ENCODE assay signal across 27 mouse cellular contexts in the genomic region with DNA sequence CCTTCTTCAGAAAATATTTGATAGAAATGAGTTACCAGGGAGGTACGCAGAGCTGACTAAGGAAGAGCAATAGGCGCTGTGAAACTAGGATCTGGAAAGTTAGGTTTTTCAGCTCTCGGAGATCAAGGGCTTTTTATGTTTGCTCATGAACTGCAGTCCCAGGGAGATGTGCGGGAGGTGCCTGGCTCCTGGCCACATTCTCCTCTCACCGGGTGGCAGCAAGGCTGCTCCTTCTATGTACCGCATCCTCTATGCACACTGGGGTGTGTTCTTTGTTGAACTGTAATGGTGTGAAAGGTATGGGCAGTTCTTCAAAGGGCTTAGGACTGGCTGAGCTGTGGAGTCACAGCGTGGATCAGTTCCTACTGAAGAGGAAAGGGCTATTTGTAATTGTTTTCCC.
DNase-seq lines count a peak whose midpoint lies in the region; ATAC-seq and TF ChIP-seq lines count a peak whose summit lies in the region.
"Had no signal": no experiment of that assay in that cellular context is flagged by ENCODE, and none has a peak within 500 bp of the region (broad histone marks: within the 10 kb centered on the region; RNA-seq: fewer than 3 reads in every experiment).

No protein-coding gene starts in this region.

- TF ChIP-seq CTCF in forebrain, postnatal 0 days (IDR thresholded peaks at IDR 0.05; ENCODE audit: low read depth): no peak

- no peaks in the 10 kb centered on the region for H3K4me1 ChIP-seq in embryonic facial prominence, embryonic 14.5 days (ENCODE audit: control insufficient read depth, insufficient read depth, low read length)
- no peaks in the 10 kb centered on the region for H3K4me1 ChIP-seq in embryonic facial prominence, embryonic 10.5 days
- peaks cover 21% of the 10 kb centered on the region for H3K4me1 ChIP-seq in lung, embryonic 15.5 days
- no peaks in the 10 kb centered on the region for H3K4me1 ChIP-seq in forebrain, postnatal 0 days (ENCODE audit: insufficient read depth)
- H3K4me1 ChIP-seq: forebrain, embryonic 13.5 days; hindbrain, embryonic 13.5 days; limb, embryonic 15.5 days; liver, embryonic 15.5 days; stomach, embryonic 15.5 days had no signal

- H3K27me3 ChIP-seq in embryonic facial prominence, embryonic 14.5 days (replicated peaks; ENCODE audit: control insufficient read depth, insufficient read depth, low read length): no peaks in the 10 kb centered on the region
- H3K27me3 ChIP-seq in embryonic facial prominence, embryonic 10.5 days (replicated peaks; ENCODE audit: low read depth, poor library complexity, severe bottlenecking): no peaks in the 10 kb centered on the region
- H3K27me3 ChIP-seq in lung, embryonic 15.5 days: peaks cover 5% of the 10 kb centered on the region; the same call in 1 of the 2 replicates
- no peaks in the 10 kb centered on the region for H3K27me3 ChIP-seq in forebrain, postnatal 0 days (ENCODE audit: insufficient read depth, low read length)
- H3K27me3 ChIP-seq: forebrain, embryonic 13.5 days; heart, embryonic 12.5 days; limb, embryonic 15.5 days; liver, embryonic 15.5 days; stomach, embryonic 15.5 days had no signal

- no peak overlapping the region for H3K4me2 ChIP-seq in embryonic facial prominence, embryonic 14.5 days (ENCODE audit: low read depth, low read length)
- no peak overlapping the region for H3K4me2 ChIP-seq in lung, embryonic 15.5 days
- H3K4me2 ChIP-seq in forebrain, postnatal 0 days (ENCODE audit: low read depth): no peak overlapping the region
- H3K4me2 ChIP-seq: forebrain, embryonic 13.5 days; heart, embryonic 12.5 days; hindbrain, embryonic 13.5 days; limb, embryonic 15.5 days; liver, embryonic 15.5 days; stomach, embryonic 15.5 days had no signal

- peak; percentile 51 for DNase-seq in embryonic facial prominence, embryonic 14.5 days (ENCODE audit: low spot score)
- no peak for DNase-seq in embryonic facial prominence, embryonic 10.5 days (ENCODE audit: low spot score)
- no peak for DNase-seq in lung, adult 18-20 months
- DNase-seq in urinary bladder, postnatal 14 days (ENCODE audit: low spot score): peak; percentile 30
- DNase-seq in urinary bladder, postnatal 4 days (ENCODE audit: low spot score in 2 of 2): no peak
- peak; percentile 4 for DNase-seq in telencephalon, adult 2 months (ENCODE audit: low read depth, low spot score)
- no peak for DNase-seq in forebrain, postnatal 0 days
- DNase-seq: adrenal gland, postnatal 36 days; cerebellum, adult 11-12 months; cerebellum, postnatal 10 days; gastrocnemius, postnatal 14 days; heart, adult 18-20 months; heart, postnatal 10 days; kidney, adult 2 months; kidney, postnatal 10 days; left cerebral cortex, postnatal 4 days; thymus, postnatal 14 days had no signal

- H3K36me3 ChIP-seq in embryonic facial prominence, embryonic 14.5 days (ENCODE audit: control insufficient read depth, insufficient read depth, low read length): no peaks in the 10 kb centered on the region
- no peaks in the 10 kb centered on the region for H3K36me3 ChIP-seq in embryonic facial prominence, embryonic 10.5 days (replicated peaks)
- no peaks in the 10 kb centered on the region for H3K36me3 ChIP-seq in lung, embryonic 15.5 days
- H3K36me3 ChIP-seq in forebrain, postnatal 0 days (ENCODE audit: insufficient read depth): no peaks in the 10 kb centered on the region
- H3K36me3 ChIP-seq: heart, embryonic 12.5 days; hindbrain, embryonic 13.5 days; limb, embryonic 15.5 days; liver, embryonic 15.5 days; stomach, embryonic 15.5 days had no signal

- 31% methylated on average over 7 of the region's 7 CpGs for WGBS in embryonic facial prominence, embryonic 14.5 days
- WGBS in embryonic facial prominence, embryonic 10.5 days: 50% methylated on average over 7 of the region's 7 CpGs
- WGBS in lung, embryonic 15.5 days: 35% methylated on average over 7 of the region's 7 CpGs
- 35% methylated on average over 7 of the region's 7 CpGs for WGBS in forebrain, postnatal 0 days

- H3K9ac ChIP-seq in embryonic facial prominence, embryonic 14.5 days (ENCODE audit: low read depth, low read length): no peak overlapping the region
- no peak overlapping the region for H3K9ac ChIP-seq in lung, embryonic 15.5 days
- H3K9ac ChIP-seq in forebrain, postnatal 0 days: no peak overlapping the region
- H3K9ac ChIP-seq: forebrain, embryonic 13.5 days; heart, embryonic 12.5 days; hindbrain, embryonic 13.5 days; limb, embryonic 15.5 days; liver, embryonic 15.5 days; stomach, embryonic 15.5 days had no signal

- no peaks in the 10 kb centered on the region for H3K9me3 ChIP-seq in embryonic facial prominence, embryonic 14.5 days (ENCODE audit: control insufficient read depth, low read length)
- no peaks in the 10 kb centered on the region for H3K9me3 ChIP-seq in embryonic facial prominence, embryonic 10.5 days
- H3K9me3 ChIP-seq in lung, embryonic 15.5 days: no peaks in the 10 kb centered on the region
- H3K9me3 ChIP-seq in forebrain, postnatal 0 days (ENCODE audit: low read length): no peaks in the 10 kb centered on the region
- H3K9me3 ChIP-seq: forebrain, embryonic 13.5 days; limb, embryonic 15.5 days; liver, embryonic 15.5 days; stomach, embryonic 15.5 days had no signal

- no peak overlapping the region for H3K4me3 ChIP-seq in embryonic facial prominence, embryonic 14.5 days (ENCODE audit: low read depth, low read length)
- no peak overlapping the region for H3K4me3 ChIP-seq in embryonic facial prominence, embryonic 10.5 days
- H3K4me3 ChIP-seq in lung, embryonic 15.5 days: no peak overlapping the region
- no peak overlapping the region for H3K4me3 ChIP-seq in forebrain, postnatal 0 days (ENCODE audit: low read depth, low read length)
- H3K4me3 ChIP-seq: erythroblast, embryonic 14.5 days; forebrain, embryonic 13.5 days; heart, embryonic 12.5 days; hindbrain, embryonic 13.5 days; limb, embryonic 15.5 days; liver, embryonic 15.5 days; stomach, embryonic 15.5 days had no signal

- no peak for ATAC-seq in embryonic facial prominence, embryonic 14.5 days (ENCODE audit: low read depth)
- no peak for ATAC-seq in lung, embryonic 15.5 days (ENCODE audit: borderline replicate concordance, extremely low read depth, low FRiP score, low TSS enrichment)
- ATAC-seq in forebrain, postnatal 0 days: no peak
- ATAC-seq: forebrain, embryonic 13.5 days; midbrain, embryonic 16.5 days had no signal

- H3K27ac ChIP-seq in embryonic facial prominence, embryonic 14.5 days (replicated peaks; ENCODE audit: low read depth, low read length): no peak overlapping the region
- no peak overlapping the region for H3K27ac ChIP-seq in embryonic facial prominence, embryonic 10.5 days (replicated peaks)
- peak overlapping the region; percentile 2 for H3K27ac ChIP-seq in lung, embryonic 15.5 days
- no peak overlapping the region for H3K27ac ChIP-seq in forebrain, postnatal 0 days (ENCODE audit: low read depth, low read length)
- H3K27ac ChIP-seq: forebrain, embryonic 13.5 days; limb, embryonic 15.5 days; liver, embryonic 15.5 days; macrophage had no signal

Comparison
In these comparisons a context has a peak if more than half of its experiments do, and no peak if none do; other contexts are left out.
1. DNase-seq: peak in embryonic facial prominence, embryonic 14.5 days (single experiment), urinary bladder, postnatal 14 days (single experiment) and telencephalon, adult 2 months (single experiment); none in embryonic facial prominence, embryonic 10.5 days (single experiment), lung, adult 18-20 months (0 of 2), urinary bladder, postnatal 4 days (0 of 2) and forebrain, postnatal 0 days (single experiment).